Mouse (Mus musculus) frontal cortex, postnatal 14 days (tissue): Measurements from ENCODE around the gene Nphs1.
A peak's percentile ranks its signal among the peaks of the same experiment; 100 is the strongest.

ENCODE experiments used
- DNase-seq, 2 experiments: peaks; one replicate each; pipeline ENCODE4 v3.0.0; 2022; ENCODE audit warnings: low spot score in 2 of 2

Gene Nphs1

GRCm38 (mm10) chr7:30457629-30458330 is at the start of gene Nphs1, which contains the start of gene Kirrel2:
TSS of gene Nphs1 (plus strand) at chr7:30458315.
TSS of gene Kirrel2 (minus strand) at chr7:30457690.
- DNase-seq = peak in 1 of 2 experiments; percentile 45

- DNase-seq = no peak
Measured at GRCm38 (mm10) chr7:30408639-30409038, 49.5 kb upstream of the Nphs1 start.

- no peak for DNase-seq
Measured at GRCm38 (mm10) chr7:30409789-30410188, 48.3 kb upstream of the Nphs1 start.

GRCm38 (mm10) chr7:30411023-30411422 is 47.1 kb upstream of the Nphs1 start:
- DNase-seq = no peak

GRCm38 (mm10) chr7:30412735-30413147 is 45.4 kb upstream of the Nphs1 start:
- DNase-seq = no peak

- no peak for DNase-seq
Measured at GRCm38 (mm10) chr7:30413596-30413995, 44.5 kb upstream of the Nphs1 start, which contains the start of gene Tyrobp. TSS of gene Tyrobp (plus strand) at chr7:30413760.

- DNase-seq = no peak
Measured at GRCm38 (mm10) chr7:30417856-30418255, 40.3 kb upstream of the Nphs1 start.

- no peak for DNase-seq
Measured at GRCm38 (mm10) chr7:30419561-30420499, 38.3 kb upstream of the Nphs1 start, which contains the start of gene Hcst. TSS of gene Hcst (minus strand) at chr7:30419854.

GRCm38 (mm10) chr7:30420673-30421072 is 37.4 kb upstream of the Nphs1 start:
- no peak for DNase-seq

- DNase-seq = peak in 1 of 2 experiments; percentile 58
Measured at GRCm38 (mm10) chr7:30421175-30421889, 36.8 kb upstream of the Nphs1 start, which contains the start of gene Nfkbid. TSS of gene Nfkbid (plus strand) at chr7:30421732.

GRCm38 (mm10) chr7:30421890-30422435 is 36.2 kb upstream of the Nphs1 start:
- DNase-seq = peak; percentile 85 to 91

- no peak for DNase-seq
Measured at GRCm38 (mm10) chr7:30422560-30422959, 35.6 kb upstream of the Nphs1 start.

GRCm38 (mm10) chr7:30423071-30423641 is 35.0 kb upstream of the Nphs1 start:
- DNase-seq = peak in 1 of 2 experiments; percentile 37

- DNase-seq = no peak
Measured at GRCm38 (mm10) chr7:30429327-30429726, 28.8 kb upstream of the Nphs1 start.

GRCm38 (mm10) chr7:30430191-30430590 is 27.9 kb upstream of the Nphs1 start:
- DNase-seq = no peak

GRCm38 (mm10) chr7:30431793-30432192 is 26.3 kb upstream of the Nphs1 start:
- DNase-seq = peak; percentile 75

GRCm38 (mm10) chr7:30434238-30434637 is 23.9 kb upstream of the Nphs1 start:
- no peak for DNase-seq

- no peak for DNase-seq
Measured at GRCm38 (mm10) chr7:30434701-30435100, 23.4 kb upstream of the Nphs1 start.

- DNase-seq = no peak
Measured at GRCm38 (mm10) chr7:30435156-30435555, 23.0 kb upstream of the Nphs1 start.

GRCm38 (mm10) chr7:30436879-30437278 is 21.2 kb upstream of the Nphs1 start:
- no peak for DNase-seq

- DNase-seq = no peak
Measured at GRCm38 (mm10) chr7:30439734-30440133, 18.4 kb upstream of the Nphs1 start.
